Mouse (Mus musculus) hindbrain, embryonic 12.5 days (tissue): ENCODE results near the gene Pi16. TPM values are rescaled to one million over a fixed set of nuclear protein-coding genes. Genes with fewer than 3 reads are reported as not detected.
"Not testable (repeated sequence)": the region's sequence is repeated elsewhere in the genome, so short reads cannot be mapped to it uniquely, and the experiment has no call there.

Experiments used
- ATAC-seq: fragments of 200-750 bp; cut with Nextera tagmentation; 2 replicates; pipeline ENCODE4 v1.8.0; 2017; ENCODE audit warnings: moderate TSS enrichment; ENCODE audit not compliant: low FRiP score
- H3K27ac ChIP-seq: fragments of 300-500 bp; sonication (generic); 2 replicates; pipeline ENCODE4 v1.5.1; 2016; ENCODE audit warnings: mild to moderate bottlenecking
- H3K27me3 ChIP-seq: fragments of 300-500 bp; sonication (generic); 2 replicates; pipeline ENCODE4 v1.6.1; 2016; ENCODE audit warnings: mild to moderate bottlenecking
- H3K36me3 ChIP-seq: fragments of 300-500 bp; sonication (generic); 2 replicates; pipeline ENCODE4 v1.6.1; 2016; ENCODE audit warnings: mild to moderate bottlenecking
- H3K4me1 ChIP-seq: fragments of 300-500 bp; sonication (generic); 2 replicates; pipeline ENCODE4 v1.6.1; 2016
- H3K4me2 ChIP-seq: fragments of 300-500 bp; sonication (generic); replicated peaks from 2 replicates; pipeline ENCODE4 v1.6.1; 2016; ENCODE audit warnings: mild to moderate bottlenecking
- H3K4me3 ChIP-seq: fragments of 300-500 bp; sonication (generic); 2 replicates; pipeline ENCODE4 v1.5.1; 2016; ENCODE audit warnings: mild to moderate bottlenecking
- H3K9ac ChIP-seq: fragments of 300-500 bp; sonication (generic); 2 replicates; pipeline ENCODE4 v1.6.1; 2016; ENCODE audit warnings: mild to moderate bottlenecking, moderate library complexity
- H3K9me3 ChIP-seq: fragments of 300-500 bp; sonication (generic); replicated peaks from 2 replicates; pipeline ENCODE4 v1.6.1; 2016; ENCODE audit warnings: mild to moderate bottlenecking
- WGBS: fragments of 180-500 bp; shearing (Covaris S2); methylation state at CpG from one replicate; pipeline ENCODE4 v1.1.7; 2016; 5-methylcytosine and 5-hydroxymethylcytosine counted together
- polyA plus RNA-seq: library from polyadenylated mRNA; unstranded; fragments of >200 nt; fragmentation: Nextera tagmentation; extraction: Ambion mirVana; gene quantifications from 2 replicates; pipeline ENCODE4 v1.2.1, GENCODE M21; 2016

The Pi16 gene
- 0.97 and 1.2 TPM in 2 replicates for polyA plus RNA-seq

DNA sequence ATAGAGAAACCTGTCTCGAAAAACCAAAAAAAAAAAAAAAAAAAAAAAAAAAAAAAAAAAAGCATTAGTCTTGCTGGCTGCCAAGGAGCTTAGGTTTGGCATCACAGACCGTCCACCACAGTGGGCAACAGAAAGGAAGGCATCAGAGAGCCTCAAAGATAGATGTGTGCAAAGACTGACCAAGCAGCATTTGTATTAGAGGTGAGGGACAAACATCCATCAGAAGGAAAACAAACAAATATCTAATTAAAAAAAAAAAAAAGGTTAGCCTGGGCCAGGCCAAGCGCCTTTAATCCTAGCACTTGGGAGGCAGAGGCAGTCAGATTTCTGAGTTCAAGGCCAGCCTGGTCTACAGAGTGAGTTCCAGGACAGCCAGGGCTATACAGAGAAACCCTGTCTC, at the start of gene Pi16:
Gene Pi16 (plus strand): TSS at position 301 of the 400 bp plus-strand sequence.
- 86% methylated on average over 3 of the region's 3 CpGs for WGBS
- H3K4me1 ChIP-seq: peaks cover 24% of the 10 kb centered on the region
- ATAC-seq, H3K36me3 ChIP-seq, H3K9ac ChIP-seq, H3K27ac ChIP-seq, H3K9me3 ChIP-seq, H3K4me2 ChIP-seq, H3K4me3 ChIP-seq: not testable (repeated sequence)
- H3K27me3 ChIP-seq: peaks cover 35% of the 10 kb centered on the region

GRCm38 (mm10) chr17:29267931-29268681, 49.4 kb upstream of the Pi16 start:
- peak; percentile 55 for ATAC-seq
- peak overlapping the region; percentile 49 for H3K9ac ChIP-seq
- H3K4me3 ChIP-seq: peak overlapping the region; percentile 90
- 59% methylated on average over 6 of the region's 6 CpGs for WGBS
- peaks cover 24% of the 10 kb centered on the region for H3K4me1 ChIP-seq
- no peaks in the 10 kb centered on the region for H3K36me3 ChIP-seq
- no peaks in the 10 kb centered on the region for H3K9me3 ChIP-seq
- H3K27me3 ChIP-seq: no peaks in the 10 kb centered on the region
- H3K4me2 ChIP-seq: peak overlapping the region; percentile 73
- peak overlapping the region; percentile 52; the same call in 1 of the 2 replicates for H3K27ac ChIP-seq

DNA sequence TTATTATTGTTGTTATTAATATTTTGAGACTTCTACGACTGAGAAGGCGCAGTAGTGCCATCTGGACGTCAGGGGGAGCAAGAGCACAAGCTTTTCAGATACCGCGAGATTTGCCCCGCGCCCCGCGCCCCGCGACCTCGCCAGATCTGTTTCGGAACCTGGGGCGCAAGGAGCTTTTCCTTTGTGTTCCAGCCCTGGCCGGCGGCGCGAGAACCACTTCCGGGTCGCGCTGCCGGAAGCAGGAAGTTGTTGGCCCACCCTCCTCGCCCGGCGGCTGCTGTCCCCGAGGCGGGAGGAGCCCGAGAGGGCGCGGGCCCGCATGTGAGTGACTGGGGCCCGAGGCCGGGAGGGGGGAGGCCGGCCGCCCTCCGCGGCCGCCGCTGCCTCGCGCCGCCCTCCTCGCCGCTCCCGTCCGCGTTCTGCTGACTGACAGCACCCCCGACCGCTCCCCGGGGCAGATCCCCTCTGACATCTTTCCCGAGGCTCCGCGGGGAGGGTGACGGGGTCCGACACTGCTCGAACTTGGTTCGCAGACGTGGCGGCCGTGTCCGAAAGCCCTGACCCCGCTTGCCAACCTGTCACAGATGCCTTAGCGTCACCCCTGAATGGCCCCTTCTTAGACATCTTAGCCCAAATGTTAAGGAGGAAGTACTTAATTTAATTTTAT, 48.7 kb upstream of the Pi16 start, which contains the start of gene BC004004:
Gene BC004004 (plus strand): TSS at position 107 of the 667 bp plus-strand sequence.
- H3K4me2 ChIP-seq: peak within 1 kb of the TSS; percentile 73
- under 1% methylated on average over 39 of the region's 63 CpGs for WGBS

GRCm38 (mm10) chr17:29269349-29269706, 48.2 kb upstream of the Pi16 start:
- WGBS: 23% methylated on average over 10 of the region's 10 CpGs
- Histone ChIP-seq H3K27ac (peak overlapping the region; percentile 92), H3K9ac (peak overlapping the region; percentile 91), H3K9me3 (no peaks in the 10 kb centered on the region), H3K36me3 (no peaks in the 10 kb centered on the region), H3K27me3 (no peaks in the 10 kb centered on the region), H3K4me3 (peak overlapping the region; percentile 90), H3K4me1 (peaks cover 23% of the 10 kb centered on the region), H3K4me2 (peak overlapping the region; percentile 73)
- ATAC-seq: no peak

More for the DNA sequence above, 48.7 kb upstream of the Pi16 start, which contains the start of gene BC004004:
- Histone ChIP-seq H3K9ac (peak within 1 kb of the TSS; percentile 91), H3K4me3 (peak within 1 kb of the TSS; percentile 90), H3K36me3 (no peaks in the 10 kb centered on the region), H3K27me3 (no peaks in the 10 kb centered on the region), H3K9me3 (no peaks in the 10 kb centered on the region), H3K4me1 (peaks cover 21% of the 10 kb centered on the region), H3K27ac (peak within 1 kb of the TSS; percentile 92)
- peak; percentile 88 for ATAC-seq

GRCm38 (mm10) chr17:29270148-29270698, 47.3 kb upstream of the Pi16 start:
- Histone ChIP-seq H3K4me3 (no peak overlapping the region), H3K36me3 (no peaks in the 10 kb centered on the region), H3K9me3 (no peaks in the 10 kb centered on the region), H3K9ac (no peak overlapping the region), H3K27me3 (no peaks in the 10 kb centered on the region), H3K4me1 (peaks cover 20% of the 10 kb centered on the region), H3K27ac (no peak overlapping the region), H3K4me2 (peak overlapping the region; percentile 73; the same call in 1 of the 2 replicates)
- WGBS: 98% methylated on average over 9 of the region's 9 CpGs
- ATAC-seq: no peak

DNA sequence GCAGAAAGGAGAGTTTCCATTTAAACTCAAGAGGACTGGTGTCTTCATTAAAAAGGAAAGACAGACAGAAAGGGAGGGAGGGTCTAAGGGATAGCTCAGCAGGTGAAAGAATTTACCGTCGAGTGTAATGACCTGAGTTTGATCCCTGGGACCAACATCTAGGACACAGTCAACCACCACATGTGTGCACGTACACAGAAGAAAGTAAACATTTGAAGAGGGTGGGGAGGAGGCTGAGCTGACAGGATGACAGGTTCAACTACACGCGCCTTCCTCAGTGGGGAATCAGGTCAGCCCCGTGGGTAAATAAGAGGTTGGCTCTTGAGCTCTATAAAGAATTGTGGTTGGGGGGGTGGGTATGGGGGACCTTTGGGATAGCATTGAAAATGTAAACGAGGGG, 44.3 kb upstream of the Pi16 start:
- no peak overlapping the region for H3K4me2 ChIP-seq
- H3K4me3 ChIP-seq: no peak overlapping the region
- no peak overlapping the region for H3K9ac ChIP-seq
- H3K27ac ChIP-seq: no peak overlapping the region
- WGBS: 88% methylated on average over 7 of the region's 7 CpGs
- H3K36me3 ChIP-seq: 0 out of 2 replicates have a peak, but pooled peaks cover under 1% of the 10 kb centered on the region
- no peaks in the 10 kb centered on the region for H3K27me3 ChIP-seq
- no peak for ATAC-seq
- H3K4me1 ChIP-seq: peaks cover 21% of the 10 kb centered on the region
- no peaks in the 10 kb centered on the region for H3K9me3 ChIP-seq

GRCm38 (mm10) chr17:29273889-29274288, 43.6 kb upstream of the Pi16 start:
- no peak for ATAC-seq
- no peak overlapping the region for H3K9ac ChIP-seq

DNA sequence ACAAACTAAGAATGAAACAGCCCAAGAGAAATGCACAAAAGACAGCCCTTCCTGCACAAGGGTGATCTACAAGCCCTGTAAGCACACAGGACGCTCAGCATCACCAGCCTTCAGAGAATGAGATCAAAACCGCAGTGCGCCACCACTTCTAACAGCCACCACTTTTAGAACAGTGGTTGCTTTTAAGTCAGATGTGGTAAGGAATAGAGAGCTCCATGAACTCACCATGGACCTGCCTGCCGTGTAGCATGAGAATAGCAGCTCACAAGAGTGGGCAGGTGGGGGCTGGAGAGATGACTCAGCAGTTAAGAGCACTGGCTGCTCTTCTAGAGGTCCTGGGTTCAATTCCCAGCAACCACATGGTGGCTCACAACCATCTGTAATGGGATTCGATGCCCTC, 37.1 kb upstream of the Pi16 start:
- 0 out of 2 replicates have a peak, but pooled peaks cover 3% of the 10 kb centered on the region for H3K4me1 ChIP-seq
- peaks cover 25% of the 10 kb centered on the region for H3K36me3 ChIP-seq
- no peak overlapping the region for H3K9ac ChIP-seq
- no peak overlapping the region for H3K27ac ChIP-seq
- no peak for ATAC-seq
- no peaks in the 10 kb centered on the region for H3K9me3 ChIP-seq
- no peaks in the 10 kb centered on the region for H3K27me3 ChIP-seq
- WGBS: 91% methylated on average over 5 of the region's 5 CpGs
- H3K4me2 ChIP-seq: no peak overlapping the region
- no peak overlapping the region for H3K4me3 ChIP-seq

More at GRCm38 (mm10) chr17:29273889-29274288, 43.6 kb upstream of the Pi16 start:
- Histone ChIP-seq H3K27ac (no peak overlapping the region), H3K4me3 (no peak overlapping the region), H3K4me1 (peaks cover 19% of the 10 kb centered on the region), H3K4me2 (no peak overlapping the region), H3K36me3 (0 out of 2 replicates have a peak, but pooled peaks cover 5% of the 10 kb centered on the region), H3K9me3 (no peaks in the 10 kb centered on the region), H3K27me3 (no peaks in the 10 kb centered on the region)
- WGBS: 77% methylated on average over 11 of the region's 11 CpGs

- Histone ChIP-seq H3K9me3 (no peaks in the 10 kb centered on the region), H3K4me2 (no peak overlapping the region), H3K4me1 (0 out of 2 replicates have a peak, but pooled peaks cover 3% of the 10 kb centered on the region), H3K27me3 (no peaks in the 10 kb centered on the region), H3K27ac (no peak overlapping the region), H3K36me3 (peaks cover 34% of the 10 kb centered on the region), H3K9ac (no peak overlapping the region), H3K4me3 (no peak overlapping the region)
- ATAC-seq: no peak
- WGBS: 89% methylated on average over 5 of the region's 5 CpGs
Observed at GRCm38 (mm10) chr17:29281541-29281940, 35.9 kb upstream of the Pi16 start.

DNA sequence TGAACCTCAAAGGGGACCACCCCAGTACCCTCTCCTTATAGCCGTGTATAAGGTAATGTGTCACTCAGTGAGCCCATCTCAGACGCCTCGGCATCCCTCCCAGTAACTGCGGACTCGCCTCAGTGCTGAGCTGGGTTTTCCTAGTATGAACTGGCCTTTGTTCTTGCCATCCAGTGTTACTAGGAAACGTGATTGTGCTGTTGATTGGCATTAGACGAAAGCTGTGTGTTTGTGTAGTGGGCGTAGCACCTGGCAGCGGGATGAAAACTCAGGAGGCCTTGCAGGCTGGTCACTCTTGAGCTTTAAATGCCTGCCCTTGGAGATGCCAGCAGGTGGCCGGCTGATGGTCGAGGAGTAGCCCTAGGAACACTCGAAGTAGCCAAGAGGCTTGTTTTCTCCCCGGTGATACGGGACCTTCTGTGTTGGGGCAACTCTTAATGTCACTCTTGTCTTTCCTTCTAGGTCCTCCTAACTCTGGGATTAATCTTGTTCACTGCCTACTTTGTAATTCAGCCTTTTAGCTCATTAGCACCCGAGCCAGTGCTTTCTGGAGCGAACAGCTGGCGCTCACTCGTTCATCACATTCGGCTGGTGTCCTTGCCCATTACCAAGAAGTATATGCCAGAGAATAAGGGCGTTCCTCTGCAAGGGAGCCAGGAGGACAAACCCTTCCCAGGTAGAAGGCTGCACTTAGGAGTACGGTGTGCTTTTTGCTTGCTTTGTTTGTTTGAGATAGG, 35.1 kb upstream of the Pi16 start:
- 59% methylated on average over 21 of the region's 21 CpGs for WGBS
- no peak for ATAC-seq
- Histone ChIP-seq H3K4me1 (no peaks in the 10 kb centered on the region), H3K4me2 (no peak overlapping the region), H3K27me3 (no peaks in the 10 kb centered on the region), H3K36me3 (peaks cover 34% of the 10 kb centered on the region), H3K4me3 (no peak overlapping the region), H3K9me3 (no peaks in the 10 kb centered on the region), H3K27ac (peak overlapping the region; percentile 14; the same call in 1 of the 2 replicates), H3K9ac (no peak overlapping the region)

DNA sequence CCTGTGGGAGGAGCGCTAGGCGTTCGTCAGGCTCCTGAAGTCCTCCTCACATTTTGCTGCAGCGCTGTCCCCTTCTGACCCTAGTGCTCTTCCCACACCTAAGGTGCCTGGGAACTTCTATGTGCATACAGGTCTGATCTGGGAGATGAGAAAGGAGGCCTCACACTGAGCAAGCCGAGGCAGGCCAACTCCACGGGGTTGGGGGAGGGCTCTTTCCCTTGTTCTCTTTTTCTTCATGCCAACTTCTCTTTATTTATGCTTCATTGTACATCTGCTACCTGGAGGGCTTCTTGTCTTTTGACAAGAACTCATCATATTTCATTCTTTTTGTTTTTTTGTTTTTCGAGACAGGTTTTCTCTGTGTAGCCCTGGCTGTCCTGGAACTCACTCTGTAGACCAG, 25.7 kb upstream of the Pi16 start:
- 85% methylated on average over 7 of the region's 7 CpGs for WGBS
- H3K36me3 ChIP-seq: peaks cover 40% of the 10 kb centered on the region
- no peak overlapping the region for H3K4me2 ChIP-seq
- no peak overlapping the region for H3K4me3 ChIP-seq
- no peak overlapping the region for H3K27ac ChIP-seq
- no peaks in the 10 kb centered on the region for H3K27me3 ChIP-seq
- 0 out of 2 replicates have a peak, but pooled peaks cover 2% of the 10 kb centered on the region for H3K4me1 ChIP-seq
- no peak overlapping the region for H3K9ac ChIP-seq
- H3K9me3 ChIP-seq: no peaks in the 10 kb centered on the region
- ATAC-seq: no peak
